Mouse (Mus musculus) gonadal fat pad, adult 2 months (tissue): Measurements from ENCODE around the gene Ntng2. TPM values are rescaled to one million over a fixed set of nuclear protein-coding genes. Genes with fewer than 3 reads are reported as not detected.

Source experiments
- DNase-seq: peaks from one replicate; pipeline ENCODE4 v3.0.0-alpha.2; 2012; ENCODE audit warnings: low read depth
- polyA plus RNA-seq: library from polyadenylated mRNA; depleted of rRNA; stranded (reverse); fragments of >200 nt; gene quantifications from 2 replicates; pipeline ENCODE4 v1.2.3, GENCODE M21; 2012

Ntng2 gene
- polyA plus RNA-seq, 1 experiment: 18.3 TPM

GRCm38 (mm10) chr2:29235811-29236210, 17.0 kb downstream of the Ntng2 start:
- no peak for DNase-seq

- no peak for DNase-seq
These were observed 17.8 kb downstream of the Ntng2 start for GRCm38 (mm10) chr2:29235026-29235425.

GRCm38 (mm10) chr2:29234002-29234401, 18.8 kb downstream of the Ntng2 start:
- no peak for DNase-seq

GRCm38 (mm10) chr2:29230191-29230835, 22.5 kb downstream of the Ntng2 start:
- no peak for DNase-seq

GRCm38 (mm10) chr2:29226671-29227070, 26.1 kb downstream of the Ntng2 start:
- no peak for DNase-seq

GRCm38 (mm10) chr2:29223591-29224262, 29.1 kb downstream of the Ntng2 start:
- DNase-seq: no peak

GRCm38 (mm10) chr2:29222302-29222701, 30.5 kb downstream of the Ntng2 start:
- DNase-seq: no peak

- DNase-seq: no peak
These were observed 34.0 kb downstream of the Ntng2 start for GRCm38 (mm10) chr2:29218831-29219230.

GRCm38 (mm10) chr2:29217897-29218296, 34.9 kb downstream of the Ntng2 start:
- DNase-seq: no peak

- DNase-seq: no peak
These were observed 35.8 kb downstream of the Ntng2 start for GRCm38 (mm10) chr2:29217042-29217441.

- no peak for DNase-seq
These were observed 36.4 kb downstream of the Ntng2 start for GRCm38 (mm10) chr2:29216286-29217012.

GRCm38 (mm10) chr2:29206156-29206555, 46.6 kb downstream of the Ntng2 start:
- DNase-seq: no peak

GRCm38 (mm10) chr2:29201223-29201955, 51.4 kb downstream of the Ntng2 start:
- DNase-seq: no peak

- no peak for DNase-seq
These were observed 52.9 kb downstream of the Ntng2 start for GRCm38 (mm10) chr2:29199909-29200308.

GRCm38 (mm10) chr2:29198446-29198845, 54.4 kb downstream of the Ntng2 start:
- DNase-seq: no peak

GRCm38 (mm10) chr2:29196844-29197243, 56.0 kb downstream of the Ntng2 start:
- DNase-seq: no peak

- DNase-seq: no peak
These were observed 58.0 kb downstream of the Ntng2 start for GRCm38 (mm10) chr2:29194547-29195463.

GRCm38 (mm10) chr2:29193819-29194546, 58.8 kb downstream of the Ntng2 start:
- DNase-seq: no peak

GRCm38 (mm10) chr2:29192629-29193278, 60.1 kb downstream of the Ntng2 start:
- no peak for DNase-seq
